Mouse (Mus musculus) G1E (cell line): ENCODE measurements at regions not wholly inside any gene's neighbourhood (a gene's known extent, or its start where the extent isn't known, plus 50 kb on each side); places are given as distances from the start of the nearest gene placed in this dataset.

ENCODE experiments used
- CTCF ChIP-seq: IDR thresholded peaks from 2 replicates; pipeline ENCODE4 v1.5.1; 2012; ENCODE audit warnings: low read depth, low read length, inconsistent platforms, mixed read lengths
- GATA1 ChIP-seq: IDR thresholded peaks from 2 replicates; pipeline ENCODE4 v1.6.1; 2012; ENCODE audit warnings: borderline replicate concordance, low read length, inconsistent platforms, mixed read lengths

DNA sequence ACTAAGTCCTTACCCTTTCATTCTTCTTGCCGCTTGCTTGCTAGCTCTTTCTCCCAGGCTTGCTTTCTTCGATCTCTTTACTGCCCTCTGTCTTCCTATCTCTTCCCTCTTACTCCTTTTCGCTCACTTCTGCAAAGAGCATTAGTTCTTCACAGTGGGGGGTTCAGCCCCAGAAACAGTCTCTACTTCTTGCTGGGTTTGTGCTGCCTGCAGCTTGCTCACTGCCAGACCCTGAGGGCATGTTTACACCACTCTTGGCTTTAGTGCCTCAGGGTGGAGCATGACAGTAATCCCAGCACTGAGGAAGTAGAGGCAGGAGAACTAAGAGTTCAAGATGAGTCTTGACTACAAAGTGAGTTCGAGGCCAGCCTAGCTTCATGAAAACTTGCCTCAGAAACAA lies 538.0 kb upstream of the Adam5 start:
- TF ChIP-seq CTCF, result no peak
- TF ChIP-seq GATA1, result no peak
